Mouse (Mus musculus) megakaryocyte, adult 5-6 weeks (primary cell): ENCODE results near the gene 2510009E07Rik. TPM values are rescaled to one million over a fixed set of nuclear protein-coding genes. Genes with fewer than 3 reads are reported as not detected.
A peak's percentile ranks its signal among the peaks of the same experiment; 100 is the strongest.
"Not testable (repeated sequence)": the region's sequence is repeated elsewhere in the genome, so short reads cannot be mapped to it uniquely, and the experiment has no call there.

Source experiments
- ATAC-seq: 2 replicates; pipeline ENCODE4 v1.8.0; 2016; ENCODE audit warnings: mild to moderate bottlenecking, inconsistent platforms; ENCODE audit not compliant: poor library complexity, severe bottlenecking
- total RNA-seq, 2 experiments: library from RNA; stranded (forward) in 1 of 2; stranded (reverse) in 1 of 2; fragments of 153-499, 151-499 nt in 1 of 2; fragments of 221-1000, 200-1000 nt in 1 of 2; gene quantifications; 2 replicates each; pipeline versions ENCODE4 v1.2.3 to v1.2.4; 2015 to 2017

2510009E07Rik gene
- total RNA-seq, 2 experiments from 2014 or later: 0.60 to 1.3 TPM

- no peak for ATAC-seq
These were observed 7.1 kb downstream of the 2510009E07Rik start for GRCm38 (mm10) chr16:21687406-21687805.

DNA sequence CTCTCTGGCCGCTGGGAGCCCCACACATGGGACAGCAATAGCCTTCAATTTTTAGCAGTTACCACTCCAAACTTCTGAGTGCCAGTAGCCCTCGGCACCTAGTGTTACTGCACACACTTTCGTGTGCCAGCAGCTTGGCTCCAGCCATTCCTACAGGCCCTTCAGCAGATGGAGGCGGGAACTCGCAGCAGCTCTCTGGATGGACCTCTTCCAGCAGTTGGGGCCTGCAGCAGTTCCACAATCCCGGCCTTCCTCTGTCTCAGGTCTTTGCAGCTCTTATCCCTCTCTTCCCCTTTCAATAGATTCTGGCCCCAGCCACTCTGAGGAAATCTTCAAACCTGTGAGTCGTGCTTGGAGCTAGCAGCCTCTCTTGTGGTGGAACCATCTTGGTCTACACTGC is 17.7 kb downstream of the 2510009E07Rik start:
- no peak for ATAC-seq

DNA sequence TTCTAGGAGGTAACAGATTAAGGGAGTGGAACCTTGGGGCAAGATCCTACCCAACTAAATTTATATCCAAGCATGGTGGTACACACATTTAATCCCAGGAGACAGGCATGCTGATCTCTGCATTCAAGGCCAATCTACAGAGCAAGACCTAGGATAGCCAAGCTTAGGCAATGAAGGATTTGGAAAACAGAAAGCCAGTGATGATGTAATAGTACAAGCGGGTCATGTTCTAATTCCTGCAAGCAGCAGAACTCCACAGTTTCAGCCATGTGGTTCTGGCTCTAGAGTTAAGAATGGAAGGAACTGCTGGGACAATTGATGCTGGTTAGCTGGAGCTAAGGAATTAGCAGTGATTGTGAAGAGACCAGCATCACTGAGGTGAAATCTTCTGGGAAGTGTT is 20.8 kb downstream of the 2510009E07Rik start:
- not testable (repeated sequence) for ATAC-seq

GRCm38 (mm10) chr16:21673046-21673445 is 21.4 kb downstream of the 2510009E07Rik start:
- not testable (repeated sequence) for ATAC-seq

DNA sequence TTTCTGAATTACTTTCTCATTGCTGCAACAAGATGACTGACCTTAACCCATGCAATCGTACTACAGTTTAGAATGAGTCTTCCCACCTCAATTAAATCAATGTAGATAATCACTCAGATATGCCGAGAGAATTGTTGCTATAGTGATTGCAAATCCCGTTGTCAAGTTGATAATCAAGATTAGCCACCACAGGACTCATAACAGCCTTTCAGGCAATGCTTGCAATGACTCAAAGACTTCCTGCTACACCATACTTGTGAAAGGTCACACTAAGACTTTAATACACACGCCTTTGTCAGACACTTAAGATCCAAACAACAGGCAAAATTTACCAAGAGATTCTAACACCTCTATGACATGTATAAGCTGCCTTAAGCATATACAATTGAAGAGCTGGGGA is 22.6 kb downstream of the 2510009E07Rik start:
- ATAC-seq: no peak

GRCm38 (mm10) chr16:21665423-21665986 is 29.0 kb downstream of the 2510009E07Rik start:
- no peak for ATAC-seq

DNA sequence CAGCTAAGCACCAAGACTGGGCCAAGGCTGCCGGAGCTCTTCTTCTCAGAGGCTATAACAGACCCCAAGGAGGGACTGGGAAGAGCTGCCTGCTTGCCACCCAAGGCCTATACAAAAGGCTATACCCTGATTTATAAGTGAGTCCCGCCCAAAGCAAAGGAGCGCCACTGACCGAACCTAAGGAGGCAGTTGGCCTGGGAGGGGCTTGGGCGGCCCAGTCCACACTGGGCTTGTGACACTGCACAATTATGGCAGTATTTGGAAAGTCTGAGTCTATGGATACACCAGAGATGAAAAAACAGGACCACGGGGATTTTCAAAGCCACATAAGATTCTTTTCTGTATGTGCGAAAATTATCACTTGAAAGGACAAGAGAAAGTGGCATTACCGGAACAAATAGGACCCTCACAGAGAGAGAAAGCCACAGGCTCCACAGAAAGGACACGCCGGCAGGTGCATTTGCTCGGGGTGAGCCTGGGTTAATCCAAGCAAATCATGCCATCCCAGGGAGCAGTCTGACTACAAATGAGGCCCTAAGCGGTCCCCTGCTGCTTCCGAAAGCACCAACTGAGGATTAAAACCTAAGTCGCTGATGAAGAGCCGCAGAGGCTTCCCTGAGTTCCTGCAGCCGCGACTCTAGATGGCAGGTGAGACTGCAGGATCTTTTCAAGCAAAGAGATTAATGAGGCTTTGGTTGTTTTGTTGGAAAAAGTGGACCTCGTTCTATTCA is 29.7 kb downstream of the 2510009E07Rik start:
- ATAC-seq: no peak

GRCm38 (mm10) chr16:21655961-21656360 is 38.5 kb downstream of the 2510009E07Rik start:
- ATAC-seq: no peak

DNA sequence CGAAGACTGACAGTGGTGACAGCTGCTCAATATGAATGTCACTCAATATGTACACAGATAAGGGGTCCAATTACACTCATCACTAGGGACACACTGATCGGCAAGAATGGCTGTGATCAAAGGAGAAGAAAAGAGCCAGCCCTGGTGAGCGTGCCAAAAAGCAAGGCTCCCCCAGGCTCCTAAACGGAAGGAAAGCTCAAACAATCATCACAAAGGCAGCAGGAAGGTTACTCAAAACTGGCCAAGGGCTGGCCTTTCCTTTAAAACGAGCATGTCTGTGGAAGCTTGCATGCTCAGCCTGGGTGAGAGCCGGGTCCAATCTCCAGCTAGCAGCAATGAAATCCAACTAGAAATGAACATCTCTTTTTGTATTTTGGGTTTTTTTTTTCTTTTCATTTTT is 39.2 kb downstream of the 2510009E07Rik start:
- ATAC-seq: no peak

- ATAC-seq: no peak
These were observed 40.1 kb downstream of the 2510009E07Rik start for GRCm38 (mm10) chr16:21654384-21654783.

DNA sequence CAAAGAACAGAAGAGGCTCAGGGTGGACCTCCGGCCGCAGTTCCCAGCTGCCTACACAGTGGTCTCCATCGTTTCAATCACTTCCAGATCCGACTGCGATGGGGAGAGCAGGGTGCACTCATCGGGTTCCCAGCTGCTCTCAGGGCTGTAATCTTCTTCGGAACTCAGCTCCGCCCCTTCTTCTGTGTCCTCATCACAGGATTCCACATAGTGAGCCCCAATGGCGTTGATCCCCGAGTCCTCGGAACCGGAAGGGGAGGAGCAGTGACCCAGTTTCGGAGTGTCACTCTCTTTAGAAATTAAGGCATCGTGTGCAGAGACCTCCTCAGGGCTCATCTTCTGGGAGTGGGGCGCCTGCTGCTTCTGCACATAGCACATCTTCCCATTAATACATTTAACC is 41.3 kb downstream of the 2510009E07Rik start:
- no peak for ATAC-seq

DNA sequence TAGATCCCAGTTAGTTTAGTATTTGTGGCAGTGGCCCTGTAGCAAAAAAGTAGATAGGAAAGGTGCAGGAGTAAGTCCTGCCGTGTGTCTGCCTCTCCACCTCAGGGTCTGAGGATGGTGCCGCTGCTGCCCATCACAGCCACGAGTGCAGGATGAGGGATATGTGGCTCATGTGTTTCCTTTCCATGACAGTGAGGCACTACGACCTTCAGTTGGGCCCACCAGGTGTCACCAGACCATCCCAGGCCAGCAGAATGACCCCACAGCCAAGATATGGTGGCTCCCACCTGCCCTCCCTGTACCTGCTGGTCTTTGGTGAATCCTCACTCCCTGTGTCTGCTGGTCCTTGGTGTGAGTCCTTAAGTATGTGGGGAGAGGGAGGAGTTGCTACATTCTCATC is 43.3 kb downstream of the 2510009E07Rik start:
- no peak for ATAC-seq

DNA sequence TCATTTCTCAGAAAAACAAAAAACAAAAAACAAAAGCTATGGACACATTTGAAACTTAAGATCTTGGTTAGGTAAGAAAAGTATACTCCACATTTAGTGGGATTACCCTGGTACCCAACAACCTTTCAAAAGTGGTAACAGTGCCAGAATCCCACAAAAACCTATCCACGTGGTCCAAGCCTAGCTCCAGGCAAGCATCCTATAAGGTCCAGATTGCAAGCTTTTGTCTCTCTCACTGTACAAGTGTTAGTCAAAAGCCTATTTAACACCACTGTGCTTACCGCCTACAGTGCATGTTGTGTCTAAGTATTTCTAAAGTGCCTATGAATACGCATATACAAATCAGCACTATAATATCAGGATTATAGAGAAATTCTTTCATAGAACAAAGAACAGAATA is 44.2 kb downstream of the 2510009E07Rik start:
- ATAC-seq: no peak

DNA sequence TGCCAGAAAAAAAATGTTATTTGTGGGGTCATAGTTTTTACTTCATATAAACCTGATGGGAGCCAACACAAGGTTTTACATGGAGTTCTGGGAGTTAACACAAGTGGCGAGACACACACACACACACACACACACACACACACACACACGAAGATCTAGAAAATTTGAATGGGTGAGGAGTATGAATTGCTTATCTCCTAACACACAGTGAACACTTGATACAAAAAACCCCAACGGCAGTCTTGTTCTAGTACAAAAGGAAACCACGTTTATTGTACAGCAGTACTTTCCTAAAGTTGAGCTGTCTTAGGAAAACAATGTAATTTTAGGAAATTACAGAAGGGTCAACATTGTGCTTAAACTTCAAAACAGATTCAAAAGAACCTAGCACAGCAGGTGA is 45.7 kb downstream of the 2510009E07Rik start:
- no peak for ATAC-seq

- no peak for ATAC-seq
These were observed 48.0 kb downstream of the 2510009E07Rik start for GRCm38 (mm10) chr16:21646496-21646895.

DNA sequence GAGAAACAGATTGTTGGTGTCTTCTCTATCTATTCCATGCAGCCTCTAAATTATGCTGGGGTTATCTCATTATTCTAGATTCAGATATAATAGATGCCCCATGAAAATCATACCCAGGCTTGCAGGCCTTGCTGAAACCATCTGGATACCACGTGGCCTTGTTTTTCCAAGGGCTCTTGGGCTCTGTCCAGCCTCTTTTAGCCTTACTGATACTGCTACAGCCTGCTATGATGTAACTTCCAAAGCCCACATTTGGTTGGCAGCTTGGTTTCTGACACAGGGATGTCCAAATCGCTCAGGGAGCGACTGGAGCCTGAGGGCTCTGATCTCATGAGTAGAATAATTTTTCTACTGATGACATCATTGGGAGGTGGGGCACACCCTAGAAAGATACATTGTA is 48.5 kb downstream of the 2510009E07Rik start:
- ATAC-seq: no peak

- no peak for ATAC-seq
These were observed 49.9 kb downstream of the 2510009E07Rik start for GRCm38 (mm10) chr16:21644574-21644973.

DNA sequence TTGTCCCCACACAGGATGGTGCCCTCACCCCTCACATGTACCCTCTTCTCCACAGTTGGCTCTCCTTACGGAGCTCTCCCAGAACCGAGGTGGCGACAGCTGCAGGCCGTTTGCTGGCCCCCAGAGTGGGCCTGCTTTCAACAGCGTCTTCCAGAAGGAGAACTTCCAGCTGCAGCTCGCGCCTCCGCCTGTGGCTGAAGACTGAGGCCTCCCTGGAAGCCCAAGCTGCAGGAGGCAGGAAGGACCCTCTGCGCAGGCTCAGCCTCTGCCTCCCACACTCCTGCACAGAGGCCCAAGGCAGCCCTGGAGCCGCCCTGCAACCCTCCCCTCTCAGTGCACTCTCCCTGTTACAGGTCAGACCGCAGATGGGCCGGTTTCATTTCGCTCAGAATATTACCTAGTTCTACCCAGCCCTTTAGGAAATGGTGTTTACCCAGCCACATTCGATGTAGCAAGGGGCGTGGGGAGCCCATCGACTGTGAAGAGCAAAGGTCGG is 50.4 kb downstream of the 2510009E07Rik start:
- ATAC-seq: no peak

DNA sequence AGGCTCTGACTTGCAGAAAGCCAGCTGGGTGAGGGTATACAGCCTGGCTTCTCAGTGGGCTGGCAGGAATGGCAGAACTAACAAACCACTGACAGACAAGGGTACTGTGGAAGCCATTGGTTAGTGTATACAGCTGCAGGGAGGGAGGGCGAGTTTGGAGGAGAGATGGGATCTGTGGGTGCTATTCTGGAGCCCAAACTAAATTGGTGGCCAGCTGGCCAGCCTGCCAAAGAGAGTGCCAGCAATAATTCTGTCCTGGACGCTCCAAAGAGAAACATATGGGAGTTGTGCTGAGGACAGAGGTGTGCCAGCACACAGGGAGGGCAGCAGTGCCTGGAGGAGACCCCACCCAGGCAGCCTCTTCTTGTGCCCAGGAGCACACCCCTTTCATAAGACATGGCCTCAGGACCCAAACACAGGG is 50.8 kb downstream of the 2510009E07Rik start:
- ATAC-seq: no peak

- no peak for ATAC-seq
These were observed 51.6 kb downstream of the 2510009E07Rik start for GRCm38 (mm10) chr16:21642906-21643305.

- ATAC-seq: peak; percentile 86
These were observed 52.5 kb downstream of the 2510009E07Rik start for GRCm38 (mm10) chr16:21641944-21642343.

DNA sequence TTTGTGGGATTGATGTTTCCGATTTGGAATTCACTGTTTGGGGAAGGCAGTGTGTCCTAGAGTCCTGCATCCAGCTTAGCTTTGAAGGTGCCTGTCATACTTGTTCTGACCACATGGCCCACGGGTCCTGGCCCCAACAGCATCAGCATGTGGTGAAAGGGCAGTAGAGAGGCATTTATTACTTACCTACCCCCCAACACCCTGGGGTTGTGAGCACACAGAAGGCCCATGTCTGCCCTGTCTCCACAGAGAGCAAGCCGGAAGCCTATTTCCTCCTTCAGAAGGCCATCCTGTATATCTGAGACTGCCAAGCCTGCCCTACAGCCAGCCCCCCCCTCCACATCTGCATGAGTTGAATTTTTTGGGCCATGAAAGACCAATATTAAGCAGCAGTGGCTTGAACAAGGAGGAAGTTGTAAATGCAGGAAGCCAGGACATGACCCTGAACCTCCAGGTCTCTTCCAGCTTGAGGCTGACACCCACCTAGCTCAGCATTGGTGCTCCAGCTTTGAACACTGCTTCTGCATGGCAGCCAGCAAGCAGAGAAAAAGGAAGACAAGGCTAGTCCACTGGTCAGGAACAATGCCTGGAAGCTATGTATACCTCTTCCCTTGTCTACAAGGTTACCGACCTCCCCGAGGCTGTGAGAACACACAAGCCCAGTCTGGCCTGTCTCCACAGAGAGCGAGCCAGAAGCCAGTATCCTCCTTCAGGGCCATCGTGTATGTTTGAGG is 53.5 kb downstream of the 2510009E07Rik start:
- ATAC-seq: peak; percentile 11; the same call in 1 of the 2 replicates
